Mouse (Mus musculus): ENCODE results near the gene Tekt5. TPM values are rescaled to one million over a fixed set of nuclear protein-coding genes. Genes with fewer than 3 reads are reported as not detected.
A peak's percentile ranks its signal among the peaks of the same experiment; 100 is the strongest.

Gene Tekt5
- polyA plus RNA-seq, 1 experiment from 2014 or later, result not detected

- WGBS, result 91% methylated on average over 6 of the region's 6 CpGs
- Histone ChIP-seq H3K36me3 (ENCODE audit: control insufficient read depth, insufficient read depth, low read length) (no peaks in the 10 kb centered on the region), H3K4me3 (ENCODE audit: low read depth, low read length) (no peak overlapping the region), H3K27ac (ENCODE audit: low read depth, low read length) (no peak overlapping the region), H3K27me3 (ENCODE audit: control insufficient read depth, insufficient read depth, low read length) (no peaks in the 10 kb centered on the region; the same call in 1 of the 2 replicates), H3K9ac (ENCODE audit: low read length) (no peak overlapping the region), H3K9me3 (ENCODE audit: control insufficient read depth, low read length) (no peaks in the 10 kb centered on the region), H3K4me2 (ENCODE audit: low read depth, low read length, severe bottlenecking) (no peak overlapping the region), H3K4me1 (replicated peaks; ENCODE audit: control insufficient read depth, insufficient read depth, low read length) (0 out of 2 replicates have a peak, but pooled peaks cover 2% of the 10 kb centered on the region)
- DNase-seq (ENCODE audit: low spot score), result no peak
- no peak for ATAC-seq (replicated peaks; ENCODE audit: low FRiP score)
Measured at GRCm38 (mm10) chr16:10388634-10389365, 6.5 kb downstream of the Tekt5 start.

- H3K9ac ChIP-seq (ENCODE audit: low read length), result no peak overlapping the region
- no peaks in the 10 kb centered on the region for H3K27me3 ChIP-seq (ENCODE audit: control insufficient read depth, insufficient read depth, low read length)
- no peak for ATAC-seq (replicated peaks; ENCODE audit: low FRiP score)
- H3K36me3 ChIP-seq (ENCODE audit: control insufficient read depth, insufficient read depth, low read length), result no peaks in the 10 kb centered on the region
- no peak overlapping the region for H3K4me2 ChIP-seq (ENCODE audit: low read depth, low read length, severe bottlenecking)
- no peak overlapping the region for H3K27ac ChIP-seq (ENCODE audit: low read depth, low read length)
- H3K4me3 ChIP-seq (ENCODE audit: low read depth, low read length), result no peak overlapping the region
- no peaks in the 10 kb centered on the region for H3K9me3 ChIP-seq (ENCODE audit: control insufficient read depth, low read length)
- no peak for DNase-seq (ENCODE audit: low spot score)
- 0 out of 2 replicates have a peak, but pooled peaks cover 2% of the 10 kb centered on the region for H3K4me1 ChIP-seq (replicated peaks; ENCODE audit: control insufficient read depth, insufficient read depth, low read length)
- WGBS, result 85% methylated on average over 12 of the region's 12 CpGs
Measured at GRCm38 (mm10) chr16:10385261-10385660, 10.0 kb downstream of the Tekt5 start.

GRCm38 (mm10) chr16:10384544-10384943, 10.7 kb downstream of the Tekt5 start:
- Histone ChIP-seq H3K4me2 (ENCODE audit: low read depth, low read length, severe bottlenecking) (no peak overlapping the region), H3K4me3 (ENCODE audit: low read depth, low read length) (no peak overlapping the region), H3K27me3 (ENCODE audit: control insufficient read depth, insufficient read depth, low read length) (no peaks in the 10 kb centered on the region), H3K9ac (ENCODE audit: low read length) (no peak overlapping the region), H3K36me3 (ENCODE audit: control insufficient read depth, insufficient read depth, low read length) (no peaks in the 10 kb centered on the region), H3K4me1 (replicated peaks; ENCODE audit: control insufficient read depth, insufficient read depth, low read length) (0 out of 2 replicates have a peak, but pooled peaks cover 2% of the 10 kb centered on the region), H3K9me3 (ENCODE audit: control insufficient read depth, low read length) (no peaks in the 10 kb centered on the region), H3K27ac (ENCODE audit: low read depth, low read length) (no peak overlapping the region)
- WGBS, result 64% methylated on average over 3 of the region's 3 CpGs
- DNase-seq (ENCODE audit: low spot score) (no peak), ATAC-seq (replicated peaks; ENCODE audit: low FRiP score) (no peak)

GRCm38 (mm10) chr16:10384060-10384497, 11.2 kb downstream of the Tekt5 start:
- 37% methylated on average over 8 of the region's 8 CpGs for WGBS
- Histone ChIP-seq H3K36me3 (ENCODE audit: control insufficient read depth, insufficient read depth, low read length) (no peaks in the 10 kb centered on the region), H3K4me3 (ENCODE audit: low read depth, low read length) (no peak overlapping the region), H3K4me1 (replicated peaks; ENCODE audit: control insufficient read depth, insufficient read depth, low read length) (0 out of 2 replicates have a peak, but pooled peaks cover 2% of the 10 kb centered on the region), H3K9ac (ENCODE audit: low read length) (no peak overlapping the region), H3K9me3 (ENCODE audit: control insufficient read depth, low read length) (no peaks in the 10 kb centered on the region), H3K27ac (ENCODE audit: low read depth, low read length) (no peak overlapping the region), H3K4me2 (ENCODE audit: low read depth, low read length, severe bottlenecking) (0 out of 2 replicates have a peak overlapping the region, but pooled peaks have one; percentile 12), H3K27me3 (ENCODE audit: control insufficient read depth, insufficient read depth, low read length) (no peaks in the 10 kb centered on the region)
- DNase-seq (ENCODE audit: low spot score), result no peak
- no peak for ATAC-seq (replicated peaks; ENCODE audit: low FRiP score)

GRCm38 (mm10) chr16:10379531-10379930, 15.8 kb downstream of the Tekt5 start:
- DNase-seq (ENCODE audit: low spot score) (no peak), ATAC-seq (replicated peaks; ENCODE audit: low FRiP score) (no peak)
- no peak overlapping the region for H3K4me2 ChIP-seq (ENCODE audit: low read depth, low read length, severe bottlenecking)
- 79% methylated on average over 2 of the region's 2 CpGs for WGBS
- H3K4me1 ChIP-seq (replicated peaks; ENCODE audit: control insufficient read depth, insufficient read depth, low read length), result 0 out of 2 replicates have a peak, but pooled peaks cover 2% of the 10 kb centered on the region
- H3K27me3 ChIP-seq (ENCODE audit: control insufficient read depth, insufficient read depth, low read length), result no peaks in the 10 kb centered on the region
- H3K4me3 ChIP-seq (ENCODE audit: low read depth, low read length), result no peak overlapping the region
- no peak overlapping the region for H3K27ac ChIP-seq (ENCODE audit: low read depth, low read length)
- no peak overlapping the region for H3K9ac ChIP-seq (ENCODE audit: low read length)
- no peaks in the 10 kb centered on the region for H3K36me3 ChIP-seq (ENCODE audit: control insufficient read depth, insufficient read depth, low read length)
- H3K9me3 ChIP-seq (ENCODE audit: control insufficient read depth, low read length), result no peaks in the 10 kb centered on the region

GRCm38 (mm10) chr16:10377286-10377685, 18.0 kb downstream of the Tekt5 start:
- Histone ChIP-seq H3K9me3 (ENCODE audit: control insufficient read depth, low read length) (no peaks in the 10 kb centered on the region), H3K4me3 (ENCODE audit: low read depth, low read length) (no peak overlapping the region), H3K27ac (ENCODE audit: low read depth, low read length) (no peak overlapping the region), H3K27me3 (ENCODE audit: control insufficient read depth, insufficient read depth, low read length) (no peaks in the 10 kb centered on the region), H3K4me1 (replicated peaks; ENCODE audit: control insufficient read depth, insufficient read depth, low read length) (no peaks in the 10 kb centered on the region), H3K4me2 (ENCODE audit: low read depth, low read length, severe bottlenecking) (no peak overlapping the region), H3K9ac (ENCODE audit: low read length) (no peak overlapping the region), H3K36me3 (ENCODE audit: control insufficient read depth, insufficient read depth, low read length) (no peaks in the 10 kb centered on the region)
- 50% methylated on average over 1 of the region's 1 CpGs for WGBS
- DNase-seq (ENCODE audit: low spot score) (no peak), ATAC-seq (replicated peaks; ENCODE audit: low FRiP score) (no peak)

GRCm38 (mm10) chr16:10374254-10375011, 20.9 kb downstream of the Tekt5 start:
- ATAC-seq (replicated peaks; ENCODE audit: low FRiP score), result peak; percentile 88
- Histone ChIP-seq H3K9me3 (ENCODE audit: control insufficient read depth, low read length) (no peaks in the 10 kb centered on the region), H3K9ac (ENCODE audit: low read length) (peak overlapping the region; percentile 17; the same call in 1 of the 2 replicates), H3K36me3 (ENCODE audit: control insufficient read depth, insufficient read depth, low read length) (no peaks in the 10 kb centered on the region), H3K27ac (ENCODE audit: low read depth, low read length) (no peak overlapping the region), H3K27me3 (ENCODE audit: control insufficient read depth, insufficient read depth, low read length) (no peaks in the 10 kb centered on the region), H3K4me1 (replicated peaks; ENCODE audit: control insufficient read depth, insufficient read depth, low read length) (no peaks in the 10 kb centered on the region), H3K4me3 (ENCODE audit: low read depth, low read length) (no peak overlapping the region), H3K4me2 (ENCODE audit: low read depth, low read length, severe bottlenecking) (peak overlapping the region; percentile 30; the same call in 1 of the 2 replicates)
- WGBS, result 20% methylated on average over 13 of the region's 13 CpGs
- DNase-seq (ENCODE audit: low spot score), result peak; percentile 83

GRCm38 (mm10) chr16:10372372-10372771, 22.9 kb downstream of the Tekt5 start:
- 80% methylated on average over 4 of the region's 4 CpGs for WGBS

More at GRCm38 (mm10) chr16:10372372-10372771, 22.9 kb downstream of the Tekt5 start:
- DNase-seq (ENCODE audit: low spot score) (no peak), ATAC-seq (replicated peaks; ENCODE audit: low FRiP score) (no peak)
- Histone ChIP-seq H3K27ac (ENCODE audit: low read depth, low read length) (no peak overlapping the region), H3K9ac (ENCODE audit: low read length) (no peak overlapping the region), H3K27me3 (ENCODE audit: control insufficient read depth, insufficient read depth, low read length) (no peaks in the 10 kb centered on the region), H3K36me3 (ENCODE audit: control insufficient read depth, insufficient read depth, low read length) (no peaks in the 10 kb centered on the region), H3K4me2 (ENCODE audit: low read depth, low read length, severe bottlenecking) (no peak overlapping the region), H3K4me1 (replicated peaks; ENCODE audit: control insufficient read depth, insufficient read depth, low read length) (no peaks in the 10 kb centered on the region), H3K9me3 (ENCODE audit: control insufficient read depth, low read length) (no peaks in the 10 kb centered on the region), H3K4me3 (ENCODE audit: low read depth, low read length) (no peak overlapping the region)

All from forebrain, embryonic 11.5 days (tissue).